Mouse (Mus musculus) neural tube, embryonic 12.5 days (tissue): Measurements from ENCODE around the gene Sparc. TPM values are rescaled to one million over a fixed set of nuclear protein-coding genes. Genes with fewer than 3 reads are reported as not detected.

Experiments used
- ATAC-seq: fragments of 200-750 bp; cut with Nextera tagmentation; 2 replicates; pipeline ENCODE4 v1.8.0; 2017; ENCODE audit warnings: low read depth, mild to moderate bottlenecking, moderate TSS enrichment, moderate library complexity; ENCODE audit not compliant: low FRiP score
- H3K27ac ChIP-seq: fragments of 300-500 bp; sonication (generic); 2 replicates; pipeline ENCODE4 v1.5.1; 2016
- H3K27me3 ChIP-seq: fragments of 300-500 bp; sonication (generic); replicated peaks from 2 replicates; pipeline ENCODE4 v1.6.1; 2016; ENCODE audit warnings: mild to moderate bottlenecking
- H3K36me3 ChIP-seq: fragments of 300-500 bp; sonication (generic); 2 replicates; pipeline ENCODE4 v1.6.1; 2016; ENCODE audit warnings: mild to moderate bottlenecking
- H3K4me1 ChIP-seq: fragments of 300-500 bp; sonication (generic); 2 replicates; pipeline ENCODE4 v1.6.1; 2016
- H3K4me2 ChIP-seq: fragments of 300-500 bp; sonication (generic); replicated peaks from 2 replicates; pipeline ENCODE4 v1.6.1; 2016; ENCODE audit warnings: mild to moderate bottlenecking
- H3K4me3 ChIP-seq: fragments of 300-500 bp; sonication (generic); 2 replicates; pipeline ENCODE4 v1.5.1; 2016
- H3K9ac ChIP-seq: fragments of 300-500 bp; sonication (generic); 2 replicates; pipeline ENCODE4 v1.6.1; 2016; ENCODE audit warnings: mild to moderate bottlenecking
- H3K9me3 ChIP-seq: fragments of 300-500 bp; sonication (generic); 2 replicates; pipeline ENCODE4 v1.6.1; 2016; ENCODE audit warnings: mild to moderate bottlenecking
- WGBS: fragments of 180-500 bp; shearing (Covaris S2); methylation state at CpG from one replicate; pipeline ENCODE4 v1.1.7; 2016; 5-methylcytosine and 5-hydroxymethylcytosine counted together
- polyA plus RNA-seq: library from polyadenylated mRNA; unstranded; fragments of >200 nt; fragmentation: Nextera tagmentation; extraction: Ambion mirVana; gene quantifications from 2 replicates; pipeline ENCODE4 v1.2.1, GENCODE M21; 2016

Gene Sparc
- polyA plus RNA-seq, result 545 and 567 TPM in 2 replicates

DNA sequence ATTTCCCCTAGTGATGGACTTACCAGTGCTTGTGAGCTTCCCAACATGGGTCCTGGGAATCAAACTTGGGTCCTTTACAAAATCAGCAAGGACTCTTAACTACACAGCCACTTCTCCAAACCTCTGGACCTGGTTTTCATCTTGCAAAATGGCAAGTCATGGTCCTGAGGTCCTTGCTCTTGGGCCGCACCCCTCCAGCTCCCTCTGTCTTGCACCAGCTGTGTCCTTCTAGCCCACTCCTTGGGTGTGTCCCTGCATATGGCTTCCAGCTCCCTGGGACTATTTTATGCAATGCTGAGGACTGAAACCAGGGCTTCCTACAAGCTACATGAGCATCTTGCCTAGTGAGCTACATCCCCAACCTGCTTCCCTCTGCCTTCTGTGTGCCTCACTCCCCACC lies at the start of gene Sparc:
Sparc (minus strand) TSS at position 206 of the 400 bp plus-strand sequence.
- no peaks in the 10 kb centered on the region for H3K9me3 ChIP-seq
- 94% methylated on average over 1 of the region's 1 CpGs for WGBS
- no peak within 1 kb of the TSS for H3K4me3 ChIP-seq
- H3K9ac ChIP-seq, result 0 out of 2 replicates have a peak within 1 kb of the TSS, but pooled peaks have one; percentile 17
- H3K4me2 ChIP-seq, result no peak within 1 kb of the TSS
- no peaks in the 10 kb centered on the region for H3K36me3 ChIP-seq
- H3K27me3 ChIP-seq, result no peaks in the 10 kb centered on the region
- peaks cover 50% of the 10 kb centered on the region for H3K4me1 ChIP-seq
- no peak for ATAC-seq
- no peak within 1 kb of the TSS; the same call in 1 of the 2 replicates for H3K27ac ChIP-seq

DNA sequence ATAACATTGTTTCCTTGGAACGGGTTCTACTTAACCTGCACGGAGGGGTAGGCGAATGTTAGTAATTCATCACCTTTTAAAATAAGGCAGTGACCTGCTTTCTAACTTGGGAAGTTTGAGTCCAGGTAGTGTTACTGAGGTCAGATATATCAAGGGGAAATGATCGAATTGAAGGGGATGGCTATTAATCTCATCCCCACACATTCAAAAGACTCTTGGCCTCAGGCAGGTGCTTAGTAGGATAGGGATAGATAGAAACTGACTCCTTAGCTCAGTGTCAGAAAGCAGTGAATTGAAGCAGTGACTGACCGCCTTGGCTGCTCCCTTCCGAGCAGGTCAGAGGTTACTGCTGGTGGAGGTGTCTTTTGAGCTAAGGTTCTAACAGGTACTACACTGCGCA lies 48.5 kb upstream of the Sparc start:
- no peak for ATAC-seq
- no peak overlapping the region for H3K9ac ChIP-seq
- peaks cover 14% of the 10 kb centered on the region for H3K36me3 ChIP-seq
- no peaks in the 10 kb centered on the region for H3K27me3 ChIP-seq
- no peaks in the 10 kb centered on the region for H3K9me3 ChIP-seq
- peaks cover 21% of the 10 kb centered on the region for H3K4me1 ChIP-seq
- H3K4me3 ChIP-seq, result no peak overlapping the region
- H3K27ac ChIP-seq, result no peak overlapping the region
- H3K4me2 ChIP-seq, result peak overlapping the region; percentile 90
- 95% methylated on average over 7 of the region's 7 CpGs for whole genome bisulfite sequencing

DNA sequence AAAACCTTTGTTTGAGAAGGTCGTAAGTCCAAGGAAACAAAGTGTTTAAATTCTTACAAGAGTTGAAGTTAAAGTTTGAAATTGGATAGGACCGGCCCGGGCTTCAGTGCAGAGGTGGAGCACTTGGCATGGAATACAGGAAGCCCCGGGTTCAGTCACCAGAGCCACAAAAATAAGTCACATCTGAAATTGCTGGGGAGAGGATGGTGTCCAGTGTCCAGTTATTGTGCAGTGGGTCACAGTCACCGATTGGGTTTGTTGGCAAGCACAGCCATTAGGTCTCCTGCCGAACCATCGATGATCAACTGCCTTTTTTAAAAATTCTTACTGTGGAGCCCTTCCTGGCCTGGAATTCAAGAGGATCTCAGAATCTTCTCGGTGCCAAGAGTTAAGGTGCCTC lies 47.8 kb upstream of the Sparc start:
- H3K9me3 ChIP-seq, result no peaks in the 10 kb centered on the region
- H3K36me3 ChIP-seq, result peaks cover 14% of the 10 kb centered on the region
- H3K4me3 ChIP-seq, result peak overlapping the region; percentile 83
- whole genome bisulfite sequencing, result 71% methylated on average over 8 of the region's 8 CpGs
- H3K9ac ChIP-seq, result no peak overlapping the region
- no peaks in the 10 kb centered on the region for H3K27me3 ChIP-seq
- no peak overlapping the region for H3K27ac ChIP-seq
- peak overlapping the region; percentile 90 for H3K4me2 ChIP-seq
- ATAC-seq, result no peak
- H3K4me1 ChIP-seq, result peaks cover 21% of the 10 kb centered on the region

DNA sequence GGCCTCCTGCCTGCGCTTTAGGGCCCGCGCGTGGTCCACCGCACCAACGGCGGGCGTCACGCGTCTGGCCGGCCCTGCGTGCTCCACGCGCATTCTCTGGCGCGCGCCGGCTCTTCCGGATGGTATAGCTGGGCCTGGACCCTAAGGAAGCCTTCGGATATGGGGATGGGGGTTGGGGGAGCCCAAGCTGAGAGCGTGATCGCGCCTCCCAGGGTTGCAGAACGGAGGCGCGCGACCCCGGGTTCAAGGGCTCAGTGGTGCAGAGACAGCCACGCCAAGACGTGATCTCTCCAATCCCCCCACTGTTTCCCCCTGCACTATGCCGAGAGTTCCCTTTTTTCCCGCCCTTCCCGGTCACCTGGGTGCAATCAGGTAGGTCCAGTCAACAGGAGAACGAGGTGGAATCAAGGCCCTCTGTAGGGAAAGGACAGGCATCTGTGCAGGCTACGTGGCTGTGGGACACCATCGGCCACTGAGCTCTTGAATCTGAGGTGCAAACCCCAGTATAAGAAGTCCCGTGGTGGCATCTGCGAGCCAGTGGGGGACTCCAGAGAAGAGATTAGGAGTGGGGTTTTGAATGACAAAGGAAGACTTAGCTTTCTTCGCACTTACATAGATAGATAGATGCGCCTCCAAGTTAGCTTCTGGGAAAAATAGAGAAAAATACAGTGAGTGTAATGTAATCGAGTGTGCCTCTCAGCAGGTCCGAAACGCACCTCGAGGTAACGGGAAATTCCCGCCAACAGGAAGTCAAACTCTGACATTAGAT lies 47.1 kb upstream of the Sparc start:
- H3K9ac ChIP-seq, result peak overlapping the region; percentile 94
- ATAC-seq, result peak; percentile 22; the same call in 1 of the 2 replicates
- peak overlapping the region; percentile 39; the same call in 1 of the 2 replicates for H3K27ac ChIP-seq
- peak overlapping the region; percentile 83 for H3K4me3 ChIP-seq
- H3K27me3 ChIP-seq, result no peaks in the 10 kb centered on the region
- no peaks in the 10 kb centered on the region for H3K9me3 ChIP-seq
- H3K4me2 ChIP-seq, result peak overlapping the region; percentile 90
- peaks cover 21% of the 10 kb centered on the region for H3K4me1 ChIP-seq
- 1% methylated on average over 46 of the region's 46 CpGs for WGBS
- H3K36me3 ChIP-seq, result peaks cover 14% of the 10 kb centered on the region

DNA sequence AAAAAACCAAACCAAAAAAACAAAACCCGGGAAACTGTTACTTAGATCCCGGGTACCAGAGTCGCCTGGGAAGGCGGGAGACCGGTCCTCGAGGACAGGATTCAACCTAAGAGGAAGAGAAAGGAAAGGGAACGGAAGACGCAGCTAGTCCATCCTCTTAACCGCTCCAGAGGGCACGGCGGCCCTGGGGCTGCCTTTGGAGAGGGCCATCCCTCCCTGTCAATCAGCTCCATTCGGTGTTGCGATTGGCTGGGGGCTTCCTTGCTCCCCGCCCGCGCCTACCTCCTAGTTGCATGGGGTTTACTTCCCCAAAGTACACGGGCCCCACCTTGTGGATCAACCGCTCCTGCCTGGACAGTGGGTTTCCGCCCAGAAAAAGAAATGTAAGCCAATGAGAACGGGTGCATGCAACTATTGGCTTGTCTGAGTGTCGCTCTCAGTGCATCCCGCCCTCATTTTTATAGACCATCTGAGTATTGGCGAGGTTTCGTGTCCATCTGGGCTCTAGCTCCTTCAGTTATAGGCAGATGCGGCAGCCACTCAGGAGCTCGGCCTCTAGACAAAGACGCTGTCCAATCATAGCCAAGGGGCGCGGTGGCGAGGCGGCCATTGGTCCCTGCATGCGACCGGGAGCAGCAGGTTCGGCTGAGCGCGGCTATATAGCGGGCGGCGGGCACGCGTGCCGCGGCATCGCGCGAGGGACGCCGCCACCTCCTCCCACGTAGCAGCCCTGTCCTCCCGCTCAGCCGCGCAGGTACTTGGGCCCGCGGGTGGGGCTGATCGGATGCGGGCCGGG lies 46.3 kb upstream of the Sparc start, which contains the start of gene G3bp1:
G3bp1 (plus strand) TSS at position 638 of the 796 bp plus-strand sequence.
- H3K9me3 ChIP-seq, result no peaks in the 10 kb centered on the region
- peak within 1 kb of the TSS; percentile 83 for H3K4me3 ChIP-seq
- peak within 1 kb of the TSS; percentile 39 for H3K27ac ChIP-seq
- under 1% methylated on average over 57 of the region's 57 CpGs for WGBS
- ATAC-seq, result peak; percentile 98
- H3K4me1 ChIP-seq, result peaks cover 21% of the 10 kb centered on the region
- no peaks in the 10 kb centered on the region for H3K27me3 ChIP-seq
- peak within 1 kb of the TSS; percentile 94 for H3K9ac ChIP-seq
- H3K4me2 ChIP-seq, result peak within 1 kb of the TSS; percentile 90
- H3K36me3 ChIP-seq, result peaks cover 14% of the 10 kb centered on the region; the same call in 1 of the 2 replicates

DNA sequence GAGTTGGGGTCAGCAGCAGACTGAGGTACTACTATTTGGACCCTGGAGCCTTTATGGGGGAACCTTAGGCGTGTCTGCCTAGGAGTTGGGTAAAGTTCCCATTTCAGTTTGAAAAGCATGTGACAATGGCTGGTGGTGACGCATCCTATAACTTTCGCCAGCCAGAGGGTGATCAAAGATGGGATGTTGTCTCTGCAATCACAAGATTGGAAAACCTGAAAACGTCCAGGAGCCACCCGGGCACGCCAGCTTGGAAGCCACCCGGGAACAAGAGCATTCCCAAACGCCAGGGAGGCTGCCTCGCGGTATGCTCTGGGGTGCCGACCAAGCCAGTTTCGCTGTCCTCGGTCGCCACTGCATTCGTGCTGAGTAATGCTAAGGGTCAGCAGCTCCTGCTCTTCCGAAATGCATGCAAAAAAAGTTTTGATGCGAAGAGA lies 45.6 kb upstream of the Sparc start:
- Histone ChIP-seq H3K4me3 (peak overlapping the region; percentile 36), H3K9ac (peak overlapping the region; percentile 38), H3K27me3 (no peaks in the 10 kb centered on the region), H3K36me3 (peaks cover 11% of the 10 kb centered on the region; the same call in 1 of the 2 replicates), H3K4me2 (peak overlapping the region; percentile 70), H3K9me3 (no peaks in the 10 kb centered on the region), H3K4me1 (peaks cover 21% of the 10 kb centered on the region), H3K27ac (peak overlapping the region; percentile 9)
- 4% methylated on average over 17 of the region's 17 CpGs for WGBS
- peak; percentile 13 for ATAC-seq

DNA sequence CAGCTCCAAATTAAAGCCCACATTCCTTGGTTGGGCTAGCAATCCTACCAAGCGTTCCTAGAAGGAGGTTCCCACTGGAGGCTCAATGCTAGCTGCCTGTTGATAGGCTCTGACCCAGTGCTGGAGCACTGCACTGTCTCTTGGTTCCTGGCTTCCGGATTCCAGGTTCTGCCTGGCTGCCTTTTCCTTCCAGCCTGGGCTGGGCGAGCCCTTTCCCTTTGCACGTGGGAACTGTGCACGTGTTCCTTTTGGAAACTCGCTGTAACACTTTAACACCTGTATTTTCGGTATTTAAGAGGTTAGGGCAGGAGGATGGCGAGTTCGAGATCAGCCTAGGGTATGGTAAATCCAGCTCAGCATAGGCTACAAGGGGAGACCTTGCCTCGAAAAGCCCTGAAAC lies 45.0 kb upstream of the Sparc start:
- 82% methylated on average over 10 of the region's 10 CpGs for WGBS
- Histone ChIP-seq H3K9me3 (no peaks in the 10 kb centered on the region), H3K4me2 (peak overlapping the region; percentile 70), H3K27ac (no peak overlapping the region), H3K36me3 (peaks cover 7% of the 10 kb centered on the region; the same call in 1 of the 2 replicates), H3K9ac (0 out of 2 replicates have a peak overlapping the region, but pooled peaks have one; percentile 38), H3K4me3 (no peak overlapping the region; the same call in 1 of the 2 replicates), H3K27me3 (no peaks in the 10 kb centered on the region), H3K4me1 (peaks cover 21% of the 10 kb centered on the region)
- no peak for ATAC-seq

DNA sequence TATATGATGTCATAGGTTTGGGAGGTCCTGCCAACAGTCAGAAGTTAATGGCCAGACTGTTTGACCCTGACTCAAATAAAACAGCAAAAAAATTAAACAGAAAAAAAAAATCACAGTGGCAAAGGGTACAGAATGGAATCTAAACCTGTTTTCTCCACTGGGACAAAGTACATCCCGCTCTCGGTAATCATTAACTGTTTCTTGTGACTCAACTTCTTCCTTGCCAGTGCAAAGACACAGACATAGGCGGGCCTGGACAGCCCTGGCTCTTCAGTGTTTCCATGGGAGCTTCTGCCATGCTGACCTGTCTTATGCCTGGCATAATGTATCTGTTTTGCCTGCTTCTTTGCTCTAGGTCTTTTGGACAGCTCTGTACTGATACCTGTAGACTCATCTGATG lies 42.2 kb upstream of the Sparc start:
- Histone ChIP-seq H3K36me3 (no peaks in the 10 kb centered on the region), H3K4me3 (no peak overlapping the region), H3K27me3 (no peaks in the 10 kb centered on the region), H3K4me2 (no peak overlapping the region), H3K9ac (no peak overlapping the region), H3K27ac (no peak overlapping the region), H3K4me1 (peaks cover 12% of the 10 kb centered on the region), H3K9me3 (no peaks in the 10 kb centered on the region)
- no peak for ATAC-seq
- WGBS, result 79% methylated on average over 3 of the region's 3 CpGs

DNA sequence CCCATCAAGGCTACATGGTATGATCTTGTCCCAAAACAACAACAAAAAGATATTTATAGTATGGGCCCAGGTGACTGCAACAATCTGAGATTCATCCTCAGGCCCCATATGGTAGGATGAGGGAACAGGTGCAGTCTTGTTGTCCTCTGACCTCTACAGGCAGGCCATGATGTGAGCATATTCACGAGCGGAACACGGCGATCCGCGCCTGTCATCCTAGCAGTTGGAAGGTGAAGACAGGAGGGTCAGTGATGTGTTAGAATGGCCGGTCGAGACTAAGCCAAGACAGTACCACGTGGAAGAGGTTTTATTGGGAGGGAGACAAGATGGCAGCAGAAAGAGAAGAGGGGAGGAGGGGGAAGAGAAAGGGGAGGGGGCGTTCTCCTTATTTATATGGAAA lies 41.7 kb upstream of the Sparc start:
- H3K4me1 ChIP-seq, result peaks cover 17% of the 10 kb centered on the region
- H3K36me3 ChIP-seq, result no peaks in the 10 kb centered on the region
- no peaks in the 10 kb centered on the region for H3K27me3 ChIP-seq
- no peak overlapping the region for H3K4me3 ChIP-seq
- no peak overlapping the region for H3K27ac ChIP-seq
- WGBS, result 86% methylated on average over 10 of the region's 10 CpGs
- no peak overlapping the region for H3K9ac ChIP-seq
- H3K4me2 ChIP-seq, result no peak overlapping the region
- no peaks in the 10 kb centered on the region for H3K9me3 ChIP-seq
- no peak for ATAC-seq

DNA sequence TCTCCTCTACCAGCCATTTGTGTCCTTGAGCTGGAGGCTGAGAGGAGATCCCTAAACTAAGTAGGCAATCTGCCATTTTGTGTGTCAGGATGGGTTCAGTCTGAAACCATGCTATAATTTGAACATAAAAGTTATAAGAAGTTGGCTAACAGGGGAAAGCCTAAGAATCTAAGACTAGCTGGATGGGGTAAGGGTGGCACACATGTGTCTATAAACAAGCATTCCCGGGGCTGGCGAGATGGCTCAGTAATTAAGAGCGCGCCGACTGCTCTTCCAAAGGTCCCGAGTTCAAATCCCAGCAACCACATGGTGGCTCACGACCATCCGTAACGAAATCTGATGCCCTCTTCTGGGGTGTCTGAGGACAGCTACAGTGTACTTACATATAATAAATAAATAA lies 39.2 kb upstream of the Sparc start:
- Histone ChIP-seq H3K4me2 (no peak overlapping the region), H3K4me1 (peaks cover 13% of the 10 kb centered on the region), H3K4me3 (no peak overlapping the region), H3K36me3 (no peaks in the 10 kb centered on the region), H3K27ac (no peak overlapping the region), H3K27me3 (no peaks in the 10 kb centered on the region), H3K9ac (no peak overlapping the region), H3K9me3 (no peaks in the 10 kb centered on the region)
- no peak for ATAC-seq
- 94% methylated on average over 9 of the region's 9 CpGs for WGBS

DNA sequence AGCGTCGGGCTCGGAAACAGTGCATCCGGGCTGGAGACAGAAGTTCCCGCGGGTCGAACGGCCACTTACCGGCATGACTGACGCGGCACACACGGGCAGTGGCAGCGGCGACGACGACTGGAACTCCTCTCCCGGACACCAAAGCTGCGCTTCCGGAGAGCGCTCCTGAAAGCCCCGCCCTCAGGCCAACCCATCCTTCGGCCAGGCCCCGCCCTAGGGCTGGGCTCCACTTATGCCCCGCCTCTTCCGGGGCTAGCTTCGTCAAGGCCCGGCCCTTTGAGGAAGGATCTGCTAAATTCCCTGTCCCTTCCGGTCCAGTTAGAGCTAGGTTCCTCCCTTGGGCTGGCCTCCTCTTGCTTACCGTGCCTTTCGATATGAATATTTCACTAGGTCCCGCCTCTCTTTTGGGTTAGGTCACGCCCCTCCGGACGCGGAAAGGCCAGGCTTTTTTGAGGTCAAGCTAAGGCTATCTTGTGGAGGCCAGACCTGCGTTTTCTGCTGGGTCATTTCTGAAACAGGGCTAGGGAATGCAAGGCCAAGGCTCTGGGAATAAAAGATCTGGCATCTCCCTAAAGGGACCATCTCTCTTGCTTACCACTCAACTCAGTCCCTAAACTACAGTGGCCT lies 38.1 kb upstream of the Sparc start, which contains the start of gene Atox1:
Atox1 (minus strand) TSS at position 221 of the 627 bp plus-strand sequence.
- Histone ChIP-seq H3K4me2 (peak within 1 kb of the TSS; percentile 73), H3K36me3 (no peaks in the 10 kb centered on the region), H3K9me3 (no peaks in the 10 kb centered on the region), H3K9ac (peak within 1 kb of the TSS; percentile 61), H3K4me1 (peaks cover 13% of the 10 kb centered on the region), H3K27me3 (no peaks in the 10 kb centered on the region), H3K4me3 (peak within 1 kb of the TSS; percentile 67), H3K27ac (no peak within 1 kb of the TSS)
- peak; percentile 96 for ATAC-seq
- WGBS, result under 1% methylated on average over 36 of the region's 36 CpGs
